Mouse (Mus musculus) lung, embryonic 14.5 days (tissue): ENCODE results near the gene Fgfr2. TPM values are rescaled to one million over a fixed set of nuclear protein-coding genes. Genes with fewer than 3 reads are reported as not detected.

Experiments used
- ATAC-seq: fragments of 200-750 bp; cut with Nextera tagmentation; 2 replicates; pipeline ENCODE4 v1.8.0; 2017; ENCODE audit warnings: mild to moderate bottlenecking, moderate TSS enrichment, moderate library complexity; ENCODE audit not compliant: insufficient read depth
- DNase-seq: peaks from one replicate; pipeline ENCODE4 v3.0.0-alpha.2; 2015
- H3K27ac ChIP-seq: fragments of 300-500 bp; sonication (generic); 2 replicates; pipeline ENCODE4 v1.5.1; 2014; ENCODE audit warnings: low read depth, mild to moderate bottlenecking, moderate library complexity
- H3K27me3 ChIP-seq: fragments of 300-500 bp; sonication (generic); 2 replicates; pipeline ENCODE4 v1.6.1; 2014; ENCODE audit warnings: low read length, control low read depth; ENCODE audit not compliant: insufficient read depth
- H3K36me3 ChIP-seq: fragments of 300-500 bp; sonication (generic); 2 replicates; pipeline ENCODE4 v1.6.1; 2014; ENCODE audit warnings: control low read depth; ENCODE audit not compliant: insufficient read depth
- H3K4me1 ChIP-seq: fragments of 300-500 bp; sonication (generic); 2 replicates; pipeline ENCODE4 v1.6.1; 2014; ENCODE audit warnings: antibody characterized with exemption, control low read depth; ENCODE audit not compliant: insufficient read depth
- H3K4me2 ChIP-seq: fragments of 300-500 bp; sonication (generic); 2 replicates; pipeline ENCODE4 v1.6.1; 2014; ENCODE audit warnings: mild to moderate bottlenecking
- H3K4me3 ChIP-seq: fragments of 300-500 bp; sonication (generic); 2 replicates; pipeline ENCODE4 v1.5.1; 2014; ENCODE audit warnings: low read depth, low read length
- H3K9ac ChIP-seq: fragments of 300-500 bp; sonication (generic); 2 replicates; pipeline ENCODE4 v1.6.1; 2014
- H3K9me3 ChIP-seq: fragments of 300-500 bp; sonication (generic); 2 replicates; pipeline ENCODE4 v1.6.1; 2016; ENCODE audit warnings: low read depth, low read length, control low read depth
- CTCF ChIP-seq: IDR thresholded peaks from 2 replicates; pipeline ENCODE4 v1.5.1; 2016; ENCODE audit warnings: antibody characterized with exemption, low read depth
- WGBS: fragments of 180-500 bp; shearing (Covaris S2); extraction: QIAGEN DNeasy Blood & Tissue Kit; methylation state at CpG from one replicate; pipeline ENCODE4 v1.1.7; 2014; 5-methylcytosine and 5-hydroxymethylcytosine counted together
- polyA plus RNA-seq: library from polyadenylated mRNA; unstranded; fragments of >200 nt; fragmentation: Nextera tagmentation; extraction: Ambion mirVana; gene quantifications from 2 replicates; pipeline ENCODE4 v1.2.1, GENCODE M21; 2014

The Fgfr2 gene
- polyA plus RNA-seq, 1 experiment from 2014 or later = 179 TPM

GRCm38 (mm10) chr7:130340412-130341152 lies 2782.6 kb downstream of the Fgfr2 start:
- Histone ChIP-seq H3K4me2 (no peak overlapping the region), H3K27ac (no peak overlapping the region), H3K4me1 (no peaks in the 10 kb centered on the region), H3K9me3 (no peaks in the 10 kb centered on the region), H3K36me3 (no peaks in the 10 kb centered on the region), H3K4me3 (no peak overlapping the region), H3K9ac (no peak overlapping the region), H3K27me3 (no peaks in the 10 kb centered on the region)
- no peak for TF ChIP-seq CTCF
- WGBS = 64% methylated on average over 6 of the region's 6 CpGs
- ATAC-seq (no peak), DNase-seq (no peak)

GRCm38 (mm10) chr7:130337601-130338000 lies 2785.5 kb downstream of the Fgfr2 start:
- Histone ChIP-seq H3K4me3 (no peak overlapping the region), H3K27me3 (no peaks in the 10 kb centered on the region), H3K9ac (no peak overlapping the region), H3K27ac (no peak overlapping the region), H3K4me2 (no peak overlapping the region), H3K9me3 (no peaks in the 10 kb centered on the region), H3K4me1 (no peaks in the 10 kb centered on the region), H3K36me3 (no peaks in the 10 kb centered on the region)
- no peak for ATAC-seq
- WGBS = 85% methylated on average over 7 of the region's 7 CpGs
- no peak for TF ChIP-seq CTCF
- no peak for DNase-seq

- WGBS = 40% methylated on average over 4 of the region's 4 CpGs
- no peak overlapping the region for H3K4me2 ChIP-seq
- ATAC-seq = no peak
These were observed 2787.6 kb downstream of the Fgfr2 start for GRCm38 (mm10) chr7:130335440-130336051.

GRCm38 (mm10) chr7:130332515-130333220 lies 2790.5 kb downstream of the Fgfr2 start:
- no peak for DNase-seq
- Histone ChIP-seq H3K9ac (no peak overlapping the region), H3K27me3 (no peaks in the 10 kb centered on the region), H3K4me3 (no peak overlapping the region), H3K36me3 (no peaks in the 10 kb centered on the region), H3K4me2 (no peak overlapping the region), H3K4me1 (no peaks in the 10 kb centered on the region), H3K27ac (no peak overlapping the region), H3K9me3 (no peaks in the 10 kb centered on the region)
- TF ChIP-seq CTCF = no peak
- no peak for ATAC-seq
- WGBS = 85% methylated on average over 11 of the region's 11 CpGs

More at GRCm38 (mm10) chr7:130335440-130336051, 2787.6 kb downstream of the Fgfr2 start:
- H3K4me3 ChIP-seq = no peak overlapping the region
- H3K9me3 ChIP-seq = no peaks in the 10 kb centered on the region
- no peaks in the 10 kb centered on the region for H3K27me3 ChIP-seq
- no peak overlapping the region for H3K9ac ChIP-seq
- peak overlapping the region; percentile 72 for H3K27ac ChIP-seq
- no peak for TF ChIP-seq CTCF
- no peaks in the 10 kb centered on the region for H3K36me3 ChIP-seq
- H3K4me1 ChIP-seq = no peaks in the 10 kb centered on the region
- DNase-seq = peak; percentile 41

GRCm38 (mm10) chr7:130327603-130328365 lies 2795.4 kb downstream of the Fgfr2 start:
- no peak overlapping the region for H3K9ac ChIP-seq
- DNase-seq = no peak
- ATAC-seq = no peak

GRCm38 (mm10) chr7:130325983-130326433 lies 2797.1 kb downstream of the Fgfr2 start:
- H3K36me3 ChIP-seq = no peaks in the 10 kb centered on the region
- H3K27me3 ChIP-seq = no peaks in the 10 kb centered on the region
- 0 out of 2 replicates have a peak overlapping the region, but pooled peaks have one; percentile 10 for H3K27ac ChIP-seq
- ATAC-seq (peak; percentile 83), DNase-seq (peak; percentile 97)
- H3K4me2 ChIP-seq = 0 out of 2 replicates have a peak overlapping the region, but pooled peaks have one; percentile 2
- peaks cover 7% of the 10 kb centered on the region for H3K4me1 ChIP-seq
- no peaks in the 10 kb centered on the region for H3K9me3 ChIP-seq
- WGBS = 35% methylated on average over 15 of the region's 15 CpGs
- no peak overlapping the region for H3K9ac ChIP-seq
- no peak for TF ChIP-seq CTCF
- no peak overlapping the region for H3K4me3 ChIP-seq

More at GRCm38 (mm10) chr7:130327603-130328365, 2795.4 kb downstream of the Fgfr2 start:
- Histone ChIP-seq H3K4me3 (no peak overlapping the region), H3K27me3 (no peaks in the 10 kb centered on the region), H3K27ac (no peak overlapping the region), H3K4me2 (0 out of 2 replicates have a peak overlapping the region, but pooled peaks have one; percentile 13), H3K9me3 (no peaks in the 10 kb centered on the region), H3K36me3 (no peaks in the 10 kb centered on the region), H3K4me1 (peaks cover 7% of the 10 kb centered on the region)
- 16% methylated on average over 15 of the region's 15 CpGs for WGBS
- no peak for TF ChIP-seq CTCF
